10 mouse cellular contexts compared by ENCODE assay signal in genomic region chr14:32532381-32533147, GRCm38 (mm10). TPM values are rescaled to one million over a fixed set of nuclear protein-coding genes. Genes with fewer than 3 reads are reported as not detected.
A peak's percentile ranks its signal among the peaks of the same experiment; 100 is the strongest.
DNase-seq lines count a peak whose midpoint lies in the region; ATAC-seq and TF ChIP-seq lines count a peak whose summit lies in the region.
"Had no signal": no experiment of that assay in that cellular context is flagged by ENCODE, and none has a peak within 500 bp of the region (broad histone marks: within the 10 kb centered on the region; RNA-seq: fewer than 3 reads in every experiment).

No protein-coding gene starts in this region.

- ATAC-seq in frontal cortex, adult (ENCODE audit: low TSS enrichment), result peak; percentile 66
- 0 out of 2 replicates have a peak, but pooled peaks have one; percentile 17 for ATAC-seq in liver, postnatal 0 days
- ATAC-seq in liver, embryonic 11.5 days (replicated peaks; ENCODE audit: low FRiP score), result no peak
- no peak for ATAC-seq in forebrain, embryonic 13.5 days
- ATAC-seq in neural tube, embryonic 15.5 days (ENCODE audit: low FRiP score), result no peak; the same call in 1 of the 2 replicates

- no peaks in the 10 kb centered on the region; the same call in 1 of the 2 replicates for H3K36me3 ChIP-seq in liver, postnatal 0 days (replicated peaks; ENCODE audit: insufficient read depth, low read length)
- peaks cover 2% of the 10 kb centered on the region; the same call in 1 of the 2 replicates for H3K36me3 ChIP-seq in liver, embryonic 11.5 days (ENCODE audit: control insufficient read depth, insufficient read depth, low read length)
- H3K36me3 ChIP-seq in forebrain, embryonic 13.5 days (ENCODE audit: poor library complexity, severe bottlenecking), result peaks cover 32% of the 10 kb centered on the region
- peaks cover 10% of the 10 kb centered on the region for H3K36me3 ChIP-seq in neural tube, embryonic 15.5 days

- H3K4me2 ChIP-seq in liver, postnatal 0 days (ENCODE audit: low read depth, low read length), result no peak overlapping the region
- H3K4me2 ChIP-seq in liver, embryonic 11.5 days, result no peak overlapping the region
- H3K4me2 ChIP-seq in forebrain, embryonic 13.5 days, result no peak overlapping the region
- no peak overlapping the region for H3K4me2 ChIP-seq in neural tube, embryonic 15.5 days

- 67% methylated on average over 7 of the region's 7 CpGs for WGBS in liver, postnatal 0 days (ENCODE audit: insufficient replicate concordance)
- WGBS in liver, embryonic 11.5 days, result 72% methylated on average over 7 of the region's 7 CpGs
- 45% methylated on average over 7 of the region's 7 CpGs for WGBS in forebrain, embryonic 13.5 days
- 69% methylated on average over 7 of the region's 7 CpGs for WGBS in neural tube, embryonic 15.5 days

- TF ChIP-seq CTCF in liver, postnatal 0 days (IDR thresholded peaks at IDR 0.05; ENCODE audit: low read depth), result no peak

- no peak for TF ChIP-seq EP300 in liver, postnatal 0 days (IDR thresholded peaks at IDR 0.05; ENCODE audit: low read depth)

- no peak overlapping the region for H3K4me3 ChIP-seq in liver, postnatal 0 days (ENCODE audit: low read depth, low read length)
- H3K4me3 ChIP-seq in liver, embryonic 11.5 days (ENCODE audit: low read depth, low read length), result no peak overlapping the region
- H3K4me3 ChIP-seq in forebrain, embryonic 13.5 days, result no peak overlapping the region
- no peak overlapping the region for H3K4me3 ChIP-seq in neural tube, embryonic 15.5 days (replicated peaks)

- no peak overlapping the region for H3K27ac ChIP-seq in liver, postnatal 0 days (ENCODE audit: low read depth)
- H3K27ac ChIP-seq in liver, embryonic 11.5 days (ENCODE audit: low read depth, low read length), result no peak overlapping the region
- H3K27ac ChIP-seq in forebrain, embryonic 13.5 days, result 0 out of 2 replicates have a peak overlapping the region, but pooled peaks have one; percentile 44
- peak overlapping the region; percentile 38 for H3K27ac ChIP-seq in neural tube, embryonic 15.5 days (replicated peaks)

- H3K4me1 ChIP-seq in liver, postnatal 0 days (ENCODE audit: insufficient read depth), result no peaks in the 10 kb centered on the region
- H3K4me1 ChIP-seq in liver, embryonic 11.5 days (replicated peaks; ENCODE audit: control insufficient read depth, insufficient read depth, low read length), result no peaks in the 10 kb centered on the region; the same call in 1 of the 2 replicates
- H3K4me1 ChIP-seq in forebrain, embryonic 13.5 days, result peaks cover 19% of the 10 kb centered on the region
- H3K4me1 ChIP-seq in neural tube, embryonic 15.5 days, result peaks cover 38% of the 10 kb centered on the region

- DNase-seq in frontal cortex, postnatal 25 days (ENCODE audit: low spot score in 2 of 2), result no peak
- no peak for DNase-seq in liver, postnatal 0 days
- no peak for DNase-seq in liver, embryonic 11.5 days (ENCODE audit: low spot score)
- DNase-seq in spleen, adult 12 weeks (ENCODE audit: low spot score), result no peak
- DNase-seq in natural killer cell, adult 2 months (ENCODE audit: low spot score in 2 of 2), result no peak
- DNase-seq: cerebellum, postnatal 25 days; kidney, adult 2 months had no signal

- H3K27me3 ChIP-seq in liver, postnatal 0 days (ENCODE audit: insufficient read depth, low read length), result no peaks in the 10 kb centered on the region
- H3K27me3 ChIP-seq in liver, embryonic 11.5 days (replicated peaks; ENCODE audit: control insufficient read depth, insufficient read depth, low read length), result no peaks in the 10 kb centered on the region
- H3K27me3 ChIP-seq in forebrain, embryonic 13.5 days, result no peaks in the 10 kb centered on the region
- no peaks in the 10 kb centered on the region for H3K27me3 ChIP-seq in neural tube, embryonic 15.5 days (replicated peaks)

- H3K9ac ChIP-seq in liver, postnatal 0 days (replicated peaks), result no peak overlapping the region
- no peak overlapping the region for H3K9ac ChIP-seq in liver, embryonic 11.5 days (ENCODE audit: low read depth, low read length)
- peak overlapping the region; percentile 5; the same call in 1 of the 2 replicates for H3K9ac ChIP-seq in forebrain, embryonic 13.5 days
- H3K9ac ChIP-seq in neural tube, embryonic 15.5 days (replicated peaks), result 0 out of 2 replicates have a peak overlapping the region, but pooled peaks have one; percentile 2

- H3K9me3 ChIP-seq in liver, postnatal 0 days (ENCODE audit: low read length), result no peaks in the 10 kb centered on the region
- no peaks in the 10 kb centered on the region for H3K9me3 ChIP-seq in liver, embryonic 11.5 days (ENCODE audit: control insufficient read depth, low read length)
- no peaks in the 10 kb centered on the region for H3K9me3 ChIP-seq in forebrain, embryonic 13.5 days (replicated peaks)
- H3K9me3 ChIP-seq in neural tube, embryonic 15.5 days (replicated peaks), result no peaks in the 10 kb centered on the region

RNA-seq across cellular contexts. Expression of gene Ercc6, which starts 19.2 kb away (rescaled TPM):
- polyA plus RNA-seq in liver, postnatal 0 days (2015; fragmentation: Nextera tagmentation; extraction: Ambion mirVana), result 5.3 and 5.4 TPM in 2 replicates
- polyA plus RNA-seq in liver, embryonic 11.5 days (2014; fragmentation: Nextera tagmentation; extraction: Ambion mirVana), result 15.0 and 18.8 TPM in 2 replicates
- polyA plus RNA-seq in forebrain, embryonic 13.5 days (2015; fragmentation: Nextera tagmentation; extraction: Ambion mirVana), result 25.2 and 28.4 TPM in 2 replicates
- polyA plus RNA-seq in neural tube, embryonic 15.5 days (2015; fragmentation: Nextera tagmentation; extraction: Ambion mirVana), result 20.4 and 20.8 TPM in 2 replicates

Comparison
In these comparisons a context has a peak if more than half of its experiments do, and no peak if none do; other contexts are left out.
1. ATAC-seq: peak in frontal cortex, adult (single experiment) and liver, postnatal 0 days (single experiment); none in liver, embryonic 11.5 days (single experiment), forebrain, embryonic 13.5 days (single experiment) and neural tube, embryonic 15.5 days (single experiment).
2. H3K27ac ChIP-seq: peak in forebrain, embryonic 13.5 days (single experiment) and neural tube, embryonic 15.5 days (single experiment); none in liver, postnatal 0 days (single experiment) and liver, embryonic 11.5 days (single experiment).
3. H3K9ac ChIP-seq: peak in forebrain, embryonic 13.5 days (single experiment) and neural tube, embryonic 15.5 days (single experiment); none in liver, postnatal 0 days (single experiment) and liver, embryonic 11.5 days (single experiment).